Mouse (Mus musculus): ENCODE measurements around the gene Arl3.

Arl3 gene

GRCm38 (mm10) chr19:46530449-46530990 lies 42.5 kb downstream of the Arl3 start:
- no peaks in the 10 kb centered on the region for H3K9me3 ChIP-seq (ENCODE audit: low read length)
- H3K4me3 ChIP-seq (replicated peaks; ENCODE audit: low read length), result peak overlapping the region; percentile 52
- TF ChIP-seq NANOG (IDR thresholded peaks at IDR 0.05; ENCODE audit: borderline replicate concordance, low read length) (no peak), POU5F1 (IDR thresholded peaks at IDR 0.05; ENCODE audit: borderline replicate concordance, low read length) (no peak), CTCF (conservative IDR thresholded peaks at IDR 0.05; ENCODE audit: low read length) (no peak)
- H3K36me3 ChIP-seq (ENCODE audit: insufficient read depth, low read length), result no peaks in the 10 kb centered on the region
- peaks cover 90% of the 10 kb centered on the region for H3K4me1 ChIP-seq (replicated peaks; ENCODE audit: low read depth, low read length)
- 0 out of 2 replicates have a peak, but pooled peaks cover 4% of the 10 kb centered on the region for H3K27me3 ChIP-seq (ENCODE audit: insufficient read depth, low read length)

DNA sequence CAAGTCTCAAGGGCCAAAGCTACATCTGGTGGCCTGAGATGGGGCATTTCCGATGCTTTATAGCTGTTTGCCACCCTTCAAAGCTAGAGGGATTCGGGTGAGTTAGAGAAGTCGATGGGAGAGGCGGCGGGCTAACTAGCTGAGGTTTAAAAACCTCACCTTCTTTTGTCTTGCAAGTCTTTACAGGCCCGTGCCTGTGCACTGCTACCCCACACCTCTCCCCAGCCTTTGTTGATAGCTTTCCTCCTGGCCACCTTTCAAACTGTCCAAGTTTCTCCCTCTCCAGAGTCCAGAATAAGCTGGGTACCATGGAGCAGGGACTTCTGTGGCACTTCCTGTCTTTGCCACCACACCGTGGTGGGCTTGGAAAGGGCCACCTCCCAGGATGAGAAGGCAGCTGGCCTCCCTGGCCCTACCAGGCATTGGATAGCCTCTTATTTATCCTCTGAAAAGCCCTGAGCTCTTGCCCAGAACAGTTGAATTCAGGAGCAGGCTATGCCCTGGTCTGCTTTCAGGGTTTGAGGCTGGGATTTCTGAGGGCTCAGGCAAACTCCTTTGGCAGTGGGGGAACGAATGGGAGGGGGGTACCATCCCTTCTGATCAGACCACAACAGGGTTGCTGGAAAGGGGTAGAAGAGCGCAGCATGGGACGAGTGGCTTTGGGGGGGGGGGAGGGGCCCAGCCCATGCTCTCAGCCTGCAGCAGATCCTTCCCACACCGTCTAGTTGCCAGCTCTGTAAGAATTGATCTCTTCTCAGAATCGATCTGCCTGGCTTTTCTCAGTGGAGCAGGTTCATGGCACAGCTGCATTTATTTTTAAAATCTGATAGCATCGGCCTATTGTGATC lies 43.2 kb downstream of the Arl3 start:
- Histone ChIP-seq H3K27me3 (ENCODE audit: insufficient read depth, low read length) (0 out of 2 replicates have a peak, but pooled peaks cover 4% of the 10 kb centered on the region), H3K4me3 (replicated peaks; ENCODE audit: low read length) (peak overlapping the region; percentile 60), H3K4me1 (replicated peaks; ENCODE audit: low read depth, low read length) (peaks cover 97% of the 10 kb centered on the region), H3K36me3 (ENCODE audit: insufficient read depth, low read length) (no peaks in the 10 kb centered on the region), H3K9me3 (ENCODE audit: low read length) (no peaks in the 10 kb centered on the region)
- TF ChIP-seq CTCF (conservative IDR thresholded peaks at IDR 0.05; ENCODE audit: low read length), result no peak
- TF ChIP-seq NANOG (IDR thresholded peaks at IDR 0.05; ENCODE audit: borderline replicate concordance, low read length), result peak; percentile 33; the same call in 1 of the 2 replicates
- no peak for TF ChIP-seq POU5F1 (IDR thresholded peaks at IDR 0.05; ENCODE audit: borderline replicate concordance, low read length)

DNA sequence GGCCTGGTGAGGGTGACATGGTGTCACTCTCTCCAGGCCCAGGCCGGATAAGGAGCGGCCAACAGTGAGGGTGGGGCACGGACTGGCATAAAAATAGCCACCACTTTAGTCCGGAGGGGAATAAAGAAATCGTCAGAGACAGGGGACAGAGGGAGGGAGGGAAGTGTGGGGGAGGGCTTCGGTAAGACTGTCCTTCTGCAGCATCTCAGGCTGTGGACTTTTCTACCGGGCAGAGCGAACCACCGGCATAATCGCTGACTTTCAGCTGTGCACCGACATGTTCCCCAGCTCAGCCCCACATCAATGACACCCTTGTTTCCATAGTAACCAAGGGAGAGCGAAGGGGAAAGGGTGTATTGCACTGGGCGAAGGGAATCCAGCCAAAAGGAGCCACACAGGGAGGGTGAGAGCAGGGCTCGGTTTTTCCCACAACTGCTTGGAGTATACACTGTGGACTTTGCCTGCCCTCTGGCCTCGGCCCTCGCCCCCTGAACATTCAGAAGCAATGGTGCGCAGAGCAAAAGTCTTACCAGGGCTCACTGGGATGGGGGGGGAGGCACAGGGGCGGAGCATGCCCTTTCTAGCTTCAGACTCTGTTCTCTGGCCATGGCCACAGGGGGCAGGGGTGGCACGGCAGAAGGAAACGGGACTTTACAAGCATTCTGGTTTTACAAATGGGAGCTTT lies 44.3 kb downstream of the Arl3 start:
- H3K36me3 ChIP-seq (ENCODE audit: insufficient read depth, low read length), result no peaks in the 10 kb centered on the region
- 0 out of 2 replicates have a peak, but pooled peaks cover 4% of the 10 kb centered on the region for H3K27me3 ChIP-seq (ENCODE audit: insufficient read depth, low read length)
- peaks cover 100% of the 10 kb centered on the region for H3K4me1 ChIP-seq (replicated peaks; ENCODE audit: low read depth, low read length)
- TF ChIP-seq NANOG (IDR thresholded peaks at IDR 0.05; ENCODE audit: borderline replicate concordance, low read length) (no peak), CTCF (conservative IDR thresholded peaks at IDR 0.05; ENCODE audit: low read length) (no peak), POU5F1 (IDR thresholded peaks at IDR 0.05; ENCODE audit: borderline replicate concordance, low read length) (no peak)
- peak overlapping the region; percentile 60 for H3K4me3 ChIP-seq (replicated peaks; ENCODE audit: low read length)
- H3K9me3 ChIP-seq (ENCODE audit: low read length), result no peaks in the 10 kb centered on the region

GRCm38 (mm10) chr19:46527632-46528528 lies 45.1 kb downstream of the Arl3 start:
- peaks cover 100% of the 10 kb centered on the region for H3K4me1 ChIP-seq (replicated peaks; ENCODE audit: low read depth, low read length)
- no peaks in the 10 kb centered on the region for H3K36me3 ChIP-seq (ENCODE audit: insufficient read depth, low read length)
- H3K27me3 ChIP-seq (ENCODE audit: insufficient read depth, low read length), result 0 out of 2 replicates have a peak, but pooled peaks cover 4% of the 10 kb centered on the region
- H3K4me3 ChIP-seq (replicated peaks; ENCODE audit: low read length), result peak overlapping the region; percentile 60
- no peak for TF ChIP-seq POU5F1 (IDR thresholded peaks at IDR 0.05; ENCODE audit: borderline replicate concordance, low read length)
- no peaks in the 10 kb centered on the region for H3K9me3 ChIP-seq (ENCODE audit: low read length)

DNA sequence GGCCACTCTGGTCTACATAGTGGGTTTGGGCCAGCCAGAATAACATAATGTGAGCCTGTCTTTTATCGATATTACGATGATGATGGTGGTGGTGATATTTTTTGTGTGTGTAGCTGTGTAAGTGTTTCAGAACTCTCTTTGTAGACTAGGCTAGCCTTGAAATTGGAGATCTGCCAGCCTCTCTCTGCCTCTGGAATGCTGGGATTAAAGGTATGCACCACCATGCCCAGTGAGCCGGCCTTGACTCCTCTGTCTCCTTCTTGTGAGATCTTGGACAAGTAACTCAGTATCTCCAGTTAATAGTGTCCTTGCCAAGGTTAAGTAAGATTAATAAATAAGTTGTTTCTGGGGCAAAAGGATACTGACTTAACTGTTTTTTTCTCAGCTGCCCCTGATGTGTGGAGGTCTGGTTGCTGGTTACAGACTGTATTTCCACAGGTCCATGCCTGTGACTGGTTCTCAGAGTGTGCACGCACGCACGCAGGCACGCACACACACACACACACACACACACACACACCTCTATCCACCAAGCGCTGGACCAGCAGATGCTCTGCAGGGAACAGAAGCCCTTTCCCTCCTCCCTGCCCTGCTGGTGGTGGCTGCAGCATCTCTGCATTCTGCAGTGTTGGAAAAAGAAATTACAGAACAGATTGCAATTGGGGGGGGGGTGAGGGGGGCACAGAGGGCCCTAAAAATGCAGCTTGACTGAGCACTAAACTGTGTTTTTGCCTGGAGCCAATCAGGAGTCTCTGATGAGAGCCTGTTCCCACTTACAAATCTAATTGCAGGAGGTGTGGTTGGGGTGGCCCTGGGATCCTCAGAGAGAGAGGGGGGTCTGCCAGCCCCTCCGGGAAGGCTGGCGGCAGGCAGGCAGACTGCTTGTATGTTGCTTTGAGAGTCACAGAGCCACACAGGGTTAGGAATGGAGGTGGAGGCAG lies 47.0 kb downstream of the Arl3 start:
- Histone ChIP-seq H3K27me3 (ENCODE audit: insufficient read depth, low read length) (0 out of 2 replicates have a peak, but pooled peaks cover 4% of the 10 kb centered on the region), H3K36me3 (ENCODE audit: insufficient read depth, low read length) (no peaks in the 10 kb centered on the region), H3K9me3 (ENCODE audit: low read length) (no peaks in the 10 kb centered on the region)

DNA sequence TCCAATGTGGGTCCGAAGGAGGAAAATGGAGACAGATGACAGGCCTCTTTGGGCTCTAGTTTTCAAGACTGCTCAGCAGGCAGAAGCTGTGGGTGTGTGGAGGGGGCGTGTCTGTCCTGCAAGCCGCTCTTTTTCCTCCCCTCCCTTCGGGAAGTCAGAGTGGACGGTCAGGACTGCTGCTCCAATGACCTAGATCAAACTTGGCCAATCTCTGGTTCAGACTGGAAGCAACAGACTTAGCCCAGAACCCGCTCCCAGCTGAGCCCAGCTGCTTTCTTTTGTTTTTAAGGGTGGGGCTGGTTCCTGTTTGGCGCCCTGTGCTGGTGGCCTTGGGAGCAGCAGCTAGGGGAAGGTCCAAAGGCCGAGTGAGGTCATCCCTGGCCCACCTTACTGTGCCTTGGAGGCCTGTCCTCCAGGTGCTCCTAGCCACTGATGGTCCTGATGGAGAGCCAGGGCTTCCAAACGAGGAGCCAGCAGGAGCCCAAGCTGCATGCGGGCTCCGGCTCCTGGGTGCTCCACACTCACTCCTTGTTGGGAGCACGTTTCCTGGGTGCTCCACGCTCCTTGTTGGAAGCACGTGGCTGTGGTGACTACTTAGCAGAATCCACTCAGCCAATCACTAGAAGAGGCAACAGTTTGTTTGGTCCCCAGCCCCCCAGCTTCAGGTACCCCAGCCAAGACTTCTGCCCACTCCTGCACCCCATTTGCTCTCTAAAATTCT lies 48.2 kb downstream of the Arl3 start:
- no peak; the same call in 1 of the 2 replicates for TF ChIP-seq CTCF (conservative IDR thresholded peaks at IDR 0.05; ENCODE audit: low read length)
- Histone ChIP-seq H3K36me3 (ENCODE audit: insufficient read depth, low read length) (no peaks in the 10 kb centered on the region), H3K4me3 (replicated peaks; ENCODE audit: low read length) (peak overlapping the region; percentile 72), H3K9me3 (ENCODE audit: low read length) (no peaks in the 10 kb centered on the region), H3K4me1 (replicated peaks; ENCODE audit: low read depth, low read length) (peaks cover 95% of the 10 kb centered on the region), H3K27me3 (ENCODE audit: insufficient read depth, low read length) (no peaks in the 10 kb centered on the region)

More for the DNA sequence above, 47.0 kb downstream of the Arl3 start:
- Histone ChIP-seq H3K4me3 (replicated peaks; ENCODE audit: low read length) (no peak overlapping the region), H3K4me1 (replicated peaks; ENCODE audit: low read depth, low read length) (peaks cover 98% of the 10 kb centered on the region)
- TF ChIP-seq POU5F1 (IDR thresholded peaks at IDR 0.05; ENCODE audit: borderline replicate concordance, low read length) (no peak), NANOG (IDR thresholded peaks at IDR 0.05; ENCODE audit: borderline replicate concordance, low read length) (no peak), CTCF (conservative IDR thresholded peaks at IDR 0.05; ENCODE audit: low read length) (no peak)

DNA sequence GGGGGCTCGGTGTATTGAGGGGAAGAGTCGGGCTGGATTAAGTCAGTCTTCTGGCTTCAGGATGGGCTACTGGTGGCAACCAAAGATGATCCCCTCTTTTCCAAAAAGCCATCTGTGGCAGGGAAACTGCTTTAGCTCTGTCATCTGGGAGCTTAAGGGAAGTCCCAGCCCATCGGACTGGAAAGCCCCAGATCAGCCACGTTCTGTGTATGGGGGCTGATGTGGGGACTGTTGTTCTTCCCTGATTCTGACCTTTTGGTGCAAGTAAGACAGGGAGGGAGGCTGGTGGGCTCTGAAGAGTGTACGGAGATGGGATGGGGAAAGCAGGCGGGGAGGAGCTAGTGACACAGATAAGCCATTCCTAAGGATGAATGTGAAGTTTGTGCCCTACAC lies 48.9 kb downstream of the Arl3 start:
- H3K27me3 ChIP-seq (ENCODE audit: insufficient read depth, low read length), result no peaks in the 10 kb centered on the region
- H3K9me3 ChIP-seq (ENCODE audit: low read length), result no peaks in the 10 kb centered on the region
- H3K36me3 ChIP-seq (ENCODE audit: insufficient read depth, low read length), result no peaks in the 10 kb centered on the region
- H3K4me1 ChIP-seq (replicated peaks; ENCODE audit: low read depth, low read length), result peaks cover 95% of the 10 kb centered on the region
- H3K4me3 ChIP-seq (replicated peaks; ENCODE audit: low read length), result peak overlapping the region; percentile 72
- TF ChIP-seq NANOG (IDR thresholded peaks at IDR 0.05; ENCODE audit: borderline replicate concordance, low read length) (no peak), CTCF (conservative IDR thresholded peaks at IDR 0.05; ENCODE audit: low read length) (no peak), POU5F1 (IDR thresholded peaks at IDR 0.05; ENCODE audit: borderline replicate concordance, low read length) (no peak)

All from E14TG2a.4 (cell line).